Mouse (Mus musculus) small intestine, adult 2 months (tissue): Measurements from ENCODE around the gene Gm45140. TPM values are rescaled to one million over a fixed set of nuclear protein-coding genes. Genes with fewer than 3 reads are reported as not detected.
A peak's percentile ranks its signal among the peaks of the same experiment; 100 is the strongest.

Experiments used
- H3K27ac ChIP-seq: fragments of 200-500 bp; 2 replicates; pipeline ENCODE4 v1.5.1; 2012; ENCODE audit warnings: low read depth, low read length, control low read depth, inconsistent platforms; ENCODE audit not compliant: insufficient read depth
- H3K27me3 ChIP-seq: fragments of 200-500 bp; 2 replicates; pipeline ENCODE4 v1.6.1; 2012; ENCODE audit warnings: mild to moderate bottlenecking, moderate library complexity, low read length, inconsistent platforms; ENCODE audit not compliant: control insufficient read depth, insufficient read depth
- H3K36me3 ChIP-seq: fragments of 200-500 bp; 2 replicates; pipeline ENCODE4 v1.6.1; 2012; ENCODE audit warnings: mild to moderate bottlenecking, low read length, control low read depth, inconsistent platforms; ENCODE audit not compliant: control insufficient read depth, insufficient read depth
- H3K4me1 ChIP-seq: fragments of 200-500 bp; 2 replicates; pipeline ENCODE4 v1.6.1; 2012; ENCODE audit warnings: low read length, inconsistent platforms, mixed read lengths; ENCODE audit not compliant: control insufficient read depth, insufficient read depth, insufficient read length
- H3K4me3 ChIP-seq: fragments of 200-500 bp; 2 replicates; pipeline ENCODE4 v1.5.1; 2012; ENCODE audit warnings: low read depth, mild to moderate bottlenecking, control low read depth, inconsistent platforms, low read length, moderate library complexity
- CTCF ChIP-seq: fragments of 200-500 bp; IDR thresholded peaks from 2 replicates; pipeline ENCODE4 v1.5.1; 2012; ENCODE audit warnings: low read depth, mild to moderate bottlenecking, control low read depth, inconsistent platforms, low read length, moderate library complexity, mixed read lengths; ENCODE audit not compliant: insufficient replicate concordance, insufficient read length; ENCODE audit errors: extremely low read depth
- POLR2A ChIP-seq: fragments of 200-500 bp; IDR thresholded peaks from 2 replicates; pipeline ENCODE4 v1.6.1; 2012; ENCODE audit warnings: low read depth, mild to moderate bottlenecking, control low read depth, inconsistent platforms, low read length, moderate library complexity
- WGBS: fragments of 180-500 bp; shearing (Covaris S2); methylation state at CpG from one replicate; pipeline ENCODE4 v1.1.7; 2018; 5-methylcytosine and 5-hydroxymethylcytosine counted together
- polyA plus RNA-seq: library from polyadenylated mRNA; depleted of rRNA; stranded (reverse); fragments of >200 nt; gene quantifications from 2 replicates; pipeline ENCODE4 v1.2.3, GENCODE M21; 2012

Gm45140 gene
- polyA plus RNA-seq, 1 experiment, result 0.34 TPM

- no peak overlapping the region for H3K4me3 ChIP-seq
- WGBS, result 74% methylated on average over 10 of the region's 10 CpGs
- peaks cover 19% of the 10 kb centered on the region for H3K4me1 ChIP-seq
These were observed 54.9 kb downstream of the Gm45140 start for GRCm38 (mm10) chr6:87780546-87781301.

GRCm38 (mm10) chr6:87779174-87780165, 56.1 kb downstream of the Gm45140 start:
- Histone ChIP-seq H3K4me1 (peaks cover 14% of the 10 kb centered on the region), H3K36me3 (no peaks in the 10 kb centered on the region), H3K27ac (no peak overlapping the region), H3K27me3 (no peaks in the 10 kb centered on the region), H3K4me3 (no peak overlapping the region)
- WGBS, result 83% methylated on average over 11 of the region's 11 CpGs
- TF ChIP-seq CTCF, result 0 out of 2 replicates have a peak, but pooled peaks have one; percentile 20
- no peak for TF ChIP-seq POLR2A

More at GRCm38 (mm10) chr6:87780546-87781301, 54.9 kb downstream of the Gm45140 start:
- TF ChIP-seq POLR2A, result no peak
- no peak for TF ChIP-seq CTCF
- no peaks in the 10 kb centered on the region for H3K36me3 ChIP-seq
- H3K27me3 ChIP-seq, result no peaks in the 10 kb centered on the region
- no peak overlapping the region for H3K27ac ChIP-seq

GRCm38 (mm10) chr6:87778294-87779173, 57.1 kb downstream of the Gm45140 start:
- 38% methylated on average over 11 of the region's 11 CpGs for WGBS
- no peak for TF ChIP-seq POLR2A
- no peak for TF ChIP-seq CTCF
- peaks cover 14% of the 10 kb centered on the region for H3K4me1 ChIP-seq
- no peaks in the 10 kb centered on the region for H3K36me3 ChIP-seq
- H3K4me3 ChIP-seq, result no peak overlapping the region
- H3K27me3 ChIP-seq, result no peaks in the 10 kb centered on the region
- no peak overlapping the region for H3K27ac ChIP-seq

- H3K27ac ChIP-seq, result no peak within 1 kb of the TSS
- 43% methylated on average over 2 of the region's 2 CpGs for WGBS
These were observed 57.8 kb downstream of the Gm45140 start, which contains the start of gene Gp9 for GRCm38 (mm10) chr6:87777842-87778241. Gene Gp9 (plus strand): TSS chr6:87778072.

DNA sequence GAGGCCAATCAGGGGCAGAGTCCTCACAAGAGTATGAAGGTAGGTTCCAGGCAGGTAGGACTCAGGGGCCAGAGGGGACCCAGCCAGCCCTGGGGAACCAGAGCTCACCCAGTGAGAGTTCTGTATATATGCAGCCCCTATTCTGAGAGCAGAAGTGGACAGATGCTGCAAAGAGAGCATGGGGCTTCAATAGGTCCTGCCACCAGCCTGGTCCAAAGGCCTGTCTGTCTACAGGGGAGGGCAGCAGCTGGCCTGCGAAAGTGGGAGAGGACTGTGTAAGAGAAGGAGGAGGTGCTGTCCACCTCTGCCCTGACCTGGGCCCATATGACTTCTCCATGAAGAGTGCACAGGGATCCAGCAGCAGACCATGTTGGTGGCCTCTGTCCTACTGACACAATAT, 58.9 kb downstream of the Gm45140 start:
- TF ChIP-seq CTCF, result no peak
- no peak for TF ChIP-seq POLR2A
- WGBS, result 73% methylated on average over 1 of the region's 1 CpGs
- peaks cover 14% of the 10 kb centered on the region for H3K4me1 ChIP-seq
- no peak overlapping the region for H3K4me3 ChIP-seq
- no peaks in the 10 kb centered on the region for H3K36me3 ChIP-seq
- H3K27ac ChIP-seq, result no peak overlapping the region
- no peaks in the 10 kb centered on the region for H3K27me3 ChIP-seq

More at GRCm38 (mm10) chr6:87777842-87778241, 57.8 kb downstream of the Gm45140 start, which contains the start of gene Gp9:
- H3K27me3 ChIP-seq, result no peaks in the 10 kb centered on the region
- H3K36me3 ChIP-seq, result no peaks in the 10 kb centered on the region
- H3K4me3 ChIP-seq, result no peak within 1 kb of the TSS
- H3K4me1 ChIP-seq, result peaks cover 14% of the 10 kb centered on the region
- TF ChIP-seq CTCF, result no peak
- TF ChIP-seq POLR2A, result no peak

- peaks cover 14% of the 10 kb centered on the region for H3K4me1 ChIP-seq
- no peaks in the 10 kb centered on the region for H3K27me3 ChIP-seq
- WGBS, result 26% methylated on average over 3 of the region's 3 CpGs
- H3K4me3 ChIP-seq, result no peak overlapping the region
- TF ChIP-seq CTCF, result no peak
- no peak for TF ChIP-seq POLR2A
- no peak overlapping the region for H3K27ac ChIP-seq
- H3K36me3 ChIP-seq, result no peaks in the 10 kb centered on the region
These were observed 59.9 kb downstream of the Gm45140 start for GRCm38 (mm10) chr6:87775588-87776245.
